Mouse (Mus musculus) heart, embryonic 15.5 days (tissue): Measurements from ENCODE around the gene Vsig10. TPM values are rescaled to one million over a fixed set of nuclear protein-coding genes. Genes with fewer than 3 reads are reported as not detected.
A peak's percentile ranks its signal among the peaks of the same experiment; 100 is the strongest.

Experiments
- ATAC-seq: fragments of 200-750 bp; cut with Nextera tagmentation; replicated peaks from 2 replicates; pipeline ENCODE4 v1.8.0; 2017; ENCODE audit warnings: low read depth, moderate TSS enrichment; ENCODE audit not compliant: insufficient number of reproducible peaks, insufficient read depth, low FRiP score
- H3K27ac ChIP-seq: fragments of 300-500 bp; sonication (generic); 2 replicates; pipeline ENCODE4 v1.5.1; 2015; ENCODE audit warnings: mild to moderate bottlenecking, inconsistent platforms
- H3K27me3 ChIP-seq: fragments of 300-500 bp; sonication (generic); 2 replicates; pipeline ENCODE4 v1.6.1; 2015; ENCODE audit warnings: inconsistent platforms
- H3K36me3 ChIP-seq: fragments of 300-500 bp; sonication (generic); 2 replicates; pipeline ENCODE4 v1.6.1; 2015; ENCODE audit warnings: mild to moderate bottlenecking, inconsistent platforms
- H3K4me1 ChIP-seq: fragments of 300-500 bp; sonication (generic); replicated peaks from 2 replicates; pipeline ENCODE4 v1.6.1; 2015; ENCODE audit warnings: inconsistent platforms
- H3K4me2 ChIP-seq: fragments of 300-500 bp; sonication (generic); 2 replicates; pipeline ENCODE4 v1.6.1; 2015; ENCODE audit warnings: inconsistent platforms, mild to moderate bottlenecking, moderate library complexity
- H3K4me3 ChIP-seq: fragments of 300-500 bp; sonication (generic); 2 replicates; pipeline ENCODE4 v1.5.1; 2015; ENCODE audit warnings: mild to moderate bottlenecking, inconsistent platforms
- H3K9ac ChIP-seq: fragments of 300-500 bp; sonication (generic); 2 replicates; pipeline ENCODE4 v1.6.1; 2015; ENCODE audit warnings: mild to moderate bottlenecking, inconsistent platforms
- H3K9me3 ChIP-seq: fragments of 300-500 bp; sonication (generic); replicated peaks from 2 replicates; pipeline ENCODE4 v1.6.1; 2016; ENCODE audit warnings: inconsistent platforms
- WGBS: fragments of 180-500 bp; shearing (Covaris S2); methylation state at CpG from one replicate; pipeline ENCODE4 v1.1.7; 2015; ENCODE audit warnings: mixed read lengths; 5-methylcytosine and 5-hydroxymethylcytosine counted together
- polyA plus RNA-seq: library from polyadenylated mRNA; unstranded; fragments of >200 nt; fragmentation: Nextera tagmentation; extraction: Ambion mirVana; gene quantifications from 2 replicates; pipeline ENCODE4 v1.2.1, GENCODE M21; 2015

Vsig10 gene
- polyA plus RNA-seq, 1 experiment from 2014 or later, result 6.7 TPM

DNA sequence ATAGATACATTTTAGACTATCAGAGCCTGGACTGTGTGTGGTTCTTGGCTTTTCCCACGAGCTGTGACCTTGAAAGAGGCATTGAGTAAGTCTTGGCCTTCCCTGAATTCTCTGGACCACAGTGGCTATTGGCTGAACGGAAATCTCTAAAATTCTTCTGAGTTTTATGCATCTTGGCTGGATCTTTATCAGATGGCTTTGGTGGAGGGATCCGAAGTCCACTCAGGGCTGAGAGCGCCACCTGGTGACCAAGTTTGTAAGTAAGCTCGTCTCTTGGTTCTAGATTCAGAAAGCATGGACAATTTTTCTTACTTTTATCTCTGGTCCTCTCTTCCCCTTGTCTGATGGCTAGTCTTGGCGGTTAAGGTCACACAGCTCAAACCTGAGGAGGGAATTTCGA lies 13.9 kb upstream of the Vsig10 start:
- Histone ChIP-seq H3K4me2 (no peak overlapping the region), H3K9me3 (no peaks in the 10 kb centered on the region), H3K4me1 (peaks cover 16% of the 10 kb centered on the region), H3K9ac (no peak overlapping the region), H3K36me3 (no peaks in the 10 kb centered on the region), H3K27ac (no peak overlapping the region), H3K4me3 (no peak overlapping the region), H3K27me3 (no peaks in the 10 kb centered on the region)
- 69% methylated on average over 7 of the region's 7 CpGs for WGBS
- ATAC-seq, result no peak

DNA sequence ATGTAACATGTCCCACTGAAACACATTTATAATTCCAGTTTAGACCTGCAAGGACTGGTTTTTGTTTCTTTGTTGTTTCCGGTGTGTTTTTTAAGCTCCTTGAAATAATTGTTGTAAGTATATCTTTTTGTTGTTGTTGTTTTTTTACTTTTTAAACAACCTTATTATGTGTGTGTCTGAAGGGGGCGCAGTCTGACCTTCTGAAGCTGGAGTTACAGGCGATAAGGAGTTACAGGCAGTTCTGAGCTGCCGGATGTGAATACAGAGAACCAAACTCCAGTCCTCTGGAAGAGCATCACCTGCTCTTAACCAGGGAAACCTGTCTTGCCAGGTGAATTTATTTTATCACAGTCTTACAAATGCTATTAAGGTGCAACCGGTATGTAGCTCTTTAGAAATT lies 13.1 kb upstream of the Vsig10 start:
- WGBS, result 86% methylated on average over 5 of the region's 5 CpGs
- ATAC-seq, result no peak
- Histone ChIP-seq H3K27ac (no peak overlapping the region), H3K4me3 (no peak overlapping the region), H3K9me3 (no peaks in the 10 kb centered on the region), H3K9ac (no peak overlapping the region), H3K27me3 (no peaks in the 10 kb centered on the region), H3K36me3 (no peaks in the 10 kb centered on the region), H3K4me2 (no peak overlapping the region), H3K4me1 (peaks cover 16% of the 10 kb centered on the region)

DNA sequence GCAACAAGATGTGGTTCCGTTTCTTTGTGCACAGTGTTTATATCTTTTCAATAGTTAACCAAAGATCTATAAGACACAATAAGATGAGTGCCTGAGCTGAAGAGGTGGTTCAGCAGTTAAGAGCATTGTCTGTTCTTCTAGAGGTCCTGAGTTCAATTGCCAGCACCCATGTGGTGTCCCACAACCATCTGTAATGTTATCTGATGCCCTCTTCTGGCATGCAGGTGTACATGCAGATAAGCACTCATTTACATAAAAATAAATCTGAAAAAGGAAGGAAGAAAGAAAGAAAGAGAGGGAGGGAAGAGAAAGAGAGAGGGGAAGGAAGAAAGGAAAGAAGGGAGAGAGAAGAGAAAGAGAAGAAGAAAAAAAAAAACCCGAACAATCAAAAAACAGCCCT lies 12.1 kb upstream of the Vsig10 start:
- no peak for ATAC-seq
- WGBS, result 96% methylated on average over 2 of the region's 2 CpGs
- H3K9ac ChIP-seq, result no peak overlapping the region
- no peaks in the 10 kb centered on the region for H3K27me3 ChIP-seq
- H3K4me2 ChIP-seq, result no peak overlapping the region
- no peak overlapping the region for H3K27ac ChIP-seq
- peaks cover 16% of the 10 kb centered on the region for H3K4me1 ChIP-seq
- no peaks in the 10 kb centered on the region for H3K9me3 ChIP-seq
- no peak overlapping the region for H3K4me3 ChIP-seq
- H3K36me3 ChIP-seq, result no peaks in the 10 kb centered on the region

DNA sequence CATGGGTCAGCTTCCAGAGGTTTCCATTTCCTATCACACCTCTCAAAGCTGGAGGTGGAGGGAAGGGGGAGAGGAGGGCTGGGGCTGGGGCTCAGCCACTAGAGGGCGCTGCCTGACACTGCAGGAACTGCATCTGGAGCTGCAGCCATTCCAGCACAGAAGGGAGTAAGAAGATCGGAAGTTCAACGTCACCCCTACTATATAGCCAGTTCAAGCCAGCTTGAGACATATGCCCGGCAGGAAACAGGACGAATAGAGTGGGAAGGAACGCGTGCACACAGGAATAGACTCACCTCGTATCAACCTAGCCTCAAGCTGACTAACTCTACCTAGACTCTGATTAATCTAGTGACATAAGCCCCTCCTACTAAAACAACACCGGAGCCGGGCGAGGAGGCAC lies 11.2 kb upstream of the Vsig10 start:
- Histone ChIP-seq H3K27ac (no peak overlapping the region), H3K4me1 (peaks cover 15% of the 10 kb centered on the region), H3K4me2 (no peak overlapping the region), H3K9me3 (no peaks in the 10 kb centered on the region), H3K4me3 (no peak overlapping the region), H3K36me3 (no peaks in the 10 kb centered on the region), H3K9ac (no peak overlapping the region), H3K27me3 (no peaks in the 10 kb centered on the region)
- ATAC-seq, result 0 out of 2 replicates have a peak, but pooled peaks have one; percentile 53
- 29% methylated on average over 11 of the region's 11 CpGs for WGBS

DNA sequence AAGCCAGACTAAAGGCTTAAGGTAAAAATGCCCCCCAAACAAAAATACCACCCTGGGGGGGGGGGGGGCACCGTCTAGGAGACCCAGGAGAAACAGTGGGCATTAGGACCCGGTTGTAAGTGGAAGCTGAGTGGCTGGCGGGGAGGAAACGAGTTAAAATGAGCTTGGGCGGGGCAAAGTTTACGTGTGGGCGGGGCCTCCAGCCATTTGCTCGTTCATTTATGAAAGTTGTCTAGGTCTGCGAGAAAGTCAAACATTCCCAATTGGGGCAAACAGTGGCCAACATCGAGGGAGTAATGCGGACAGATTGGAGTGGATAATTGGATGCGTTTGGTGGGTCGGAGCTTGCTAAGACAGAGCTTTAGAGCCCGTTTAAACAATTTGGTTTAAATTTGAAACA lies 5.5 kb upstream of the Vsig10 start:
- Histone ChIP-seq H3K36me3 (no peaks in the 10 kb centered on the region), H3K9ac (no peak overlapping the region), H3K27me3 (no peaks in the 10 kb centered on the region), H3K4me3 (peak overlapping the region; percentile 36), H3K27ac (no peak overlapping the region), H3K4me2 (peak overlapping the region; percentile 57), H3K9me3 (no peaks in the 10 kb centered on the region), H3K4me1 (peaks cover 23% of the 10 kb centered on the region)
- no peak for ATAC-seq
- WGBS, result 17% methylated on average over 14 of the region's 14 CpGs

DNA sequence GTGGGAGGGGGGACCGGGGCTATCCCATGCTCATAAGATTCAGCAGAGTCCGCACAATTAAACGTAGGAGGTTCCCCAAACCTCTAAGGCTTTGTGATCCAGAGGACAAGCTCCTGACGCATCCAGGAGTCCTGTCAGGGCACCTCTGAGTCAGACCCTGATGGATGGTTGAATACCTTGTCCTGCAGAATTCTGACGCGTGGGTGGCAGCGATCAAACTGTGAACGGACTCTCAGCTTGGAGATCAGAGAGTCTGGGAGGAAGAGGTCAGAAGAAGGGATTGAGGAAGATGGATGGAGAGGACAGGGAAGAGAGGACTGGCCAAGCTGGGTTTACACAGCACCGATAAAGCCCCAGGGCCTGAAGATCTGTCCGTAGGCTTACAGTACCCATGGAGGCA lies 5.0 kb upstream of the Vsig10 start:
- no peak for ATAC-seq
- no peak overlapping the region for H3K9ac ChIP-seq
- H3K4me1 ChIP-seq, result peaks cover 23% of the 10 kb centered on the region
- peak overlapping the region; percentile 36 for H3K4me3 ChIP-seq
- H3K36me3 ChIP-seq, result no peaks in the 10 kb centered on the region
- H3K9me3 ChIP-seq, result no peaks in the 10 kb centered on the region
- no peaks in the 10 kb centered on the region for H3K27me3 ChIP-seq
- WGBS, result 36% methylated on average over 10 of the region's 10 CpGs
- H3K27ac ChIP-seq, result no peak overlapping the region
- H3K4me2 ChIP-seq, result peak overlapping the region; percentile 57

DNA sequence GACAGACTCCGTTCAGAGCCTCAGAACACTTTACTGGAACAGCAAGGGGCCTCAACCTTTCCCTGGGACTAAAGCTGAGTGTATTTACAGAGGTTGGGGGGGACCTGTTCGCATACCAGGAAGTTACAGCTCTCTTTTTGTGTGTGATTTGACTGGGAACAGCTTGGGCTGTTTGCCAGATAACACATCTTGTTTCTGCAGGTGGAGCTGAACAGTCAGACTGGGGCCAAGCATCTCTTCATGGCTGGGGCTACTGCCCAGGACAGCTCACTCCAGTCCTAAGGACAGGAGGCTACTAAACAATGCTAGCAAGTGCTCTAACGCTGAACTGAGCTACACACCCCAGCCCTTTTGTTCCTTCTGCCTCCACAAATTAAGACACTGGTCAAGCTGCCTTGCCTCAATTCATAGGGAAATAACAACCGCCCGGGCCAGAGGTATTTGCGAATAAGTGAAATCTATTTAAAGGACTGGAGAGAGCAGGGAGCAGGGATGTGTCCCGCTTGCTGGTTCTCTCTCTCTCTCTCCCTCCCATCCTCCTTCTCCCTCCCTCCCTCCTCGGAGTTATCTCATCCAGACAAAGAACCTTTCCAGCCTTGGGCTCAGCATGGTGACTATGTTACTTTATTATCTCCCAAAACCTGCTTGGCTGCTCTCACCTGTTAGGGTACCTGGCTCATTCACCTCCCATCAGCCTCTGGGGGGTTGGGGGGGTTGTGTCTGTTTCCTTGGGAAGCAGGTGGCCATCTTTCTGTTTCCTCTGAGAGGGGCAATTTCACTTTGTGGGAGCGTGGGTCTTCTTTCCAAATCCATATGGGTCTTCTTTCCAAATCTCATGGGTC lies 4.1 kb upstream of the Vsig10 start:
- Histone ChIP-seq H3K4me3 (no peak overlapping the region), H3K27ac (no peak overlapping the region), H3K4me2 (0 out of 2 replicates have a peak overlapping the region, but pooled peaks have one; percentile 57), H3K27me3 (no peaks in the 10 kb centered on the region), H3K36me3 (no peaks in the 10 kb centered on the region), H3K4me1 (peaks cover 23% of the 10 kb centered on the region), H3K9ac (no peak overlapping the region), H3K9me3 (no peaks in the 10 kb centered on the region)
- 29% methylated on average over 9 of the region's 9 CpGs for WGBS
- ATAC-seq, result no peak

DNA sequence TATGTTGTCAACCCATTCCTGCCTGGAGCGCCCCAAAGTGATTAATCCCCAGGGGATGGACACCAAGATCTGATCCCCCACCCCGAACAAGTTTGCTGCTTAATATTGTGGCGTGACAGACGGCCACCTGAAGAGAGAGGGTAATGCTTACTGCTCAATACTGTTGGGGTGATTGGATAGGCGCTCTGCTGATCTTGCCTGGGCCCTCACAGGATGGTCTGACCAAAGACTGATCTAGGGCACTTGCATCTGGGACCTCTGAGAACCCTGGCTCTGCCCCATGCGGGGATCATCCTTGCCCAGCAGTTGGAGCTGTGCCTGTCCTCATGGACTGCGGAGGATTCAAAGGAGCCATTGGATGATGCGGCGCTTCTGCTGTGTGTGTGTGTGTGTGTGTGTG lies 4.9 kb downstream of the Vsig10 start:
- no peaks in the 10 kb centered on the region for H3K9me3 ChIP-seq
- H3K27me3 ChIP-seq, result no peaks in the 10 kb centered on the region
- no peaks in the 10 kb centered on the region for H3K4me1 ChIP-seq
- H3K4me3 ChIP-seq, result no peak overlapping the region
- H3K27ac ChIP-seq, result no peak overlapping the region
- no peak overlapping the region for H3K9ac ChIP-seq
- H3K36me3 ChIP-seq, result no peaks in the 10 kb centered on the region; the same call in 1 of the 2 replicates
- WGBS, result 81% methylated on average over 9 of the region's 9 CpGs
- ATAC-seq, result no peak
- no peak overlapping the region for H3K4me2 ChIP-seq

DNA sequence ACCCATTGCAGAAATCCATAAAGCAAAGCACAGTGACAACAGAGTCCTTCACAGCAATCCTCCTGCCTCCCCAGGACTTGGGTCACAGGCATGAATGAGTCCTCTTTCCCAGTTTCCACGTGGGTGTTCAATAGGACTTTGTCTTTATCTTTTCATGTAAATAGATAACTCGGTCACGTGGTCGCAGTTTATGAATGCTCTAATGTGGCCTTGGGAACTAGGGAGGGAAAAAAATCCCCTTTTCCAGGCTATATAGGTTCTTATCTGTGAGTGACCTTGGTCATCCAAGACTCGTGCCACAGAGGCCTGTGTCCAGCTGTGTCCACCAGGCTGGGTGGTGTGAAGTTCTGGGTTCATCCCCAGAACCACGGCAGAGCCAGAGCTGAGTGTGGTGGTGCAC lies 7.5 kb downstream of the Vsig10 start:
- no peak overlapping the region for H3K9ac ChIP-seq
- ATAC-seq, result no peak
- no peak overlapping the region for H3K4me3 ChIP-seq
- no peak overlapping the region for H3K27ac ChIP-seq
- H3K27me3 ChIP-seq, result no peaks in the 10 kb centered on the region
- no peaks in the 10 kb centered on the region; the same call in 1 of the 2 replicates for H3K36me3 ChIP-seq
- no peaks in the 10 kb centered on the region for H3K9me3 ChIP-seq
- H3K4me1 ChIP-seq, result no peaks in the 10 kb centered on the region
- 51% methylated on average over 6 of the region's 6 CpGs for WGBS
- no peak overlapping the region for H3K4me2 ChIP-seq

DNA sequence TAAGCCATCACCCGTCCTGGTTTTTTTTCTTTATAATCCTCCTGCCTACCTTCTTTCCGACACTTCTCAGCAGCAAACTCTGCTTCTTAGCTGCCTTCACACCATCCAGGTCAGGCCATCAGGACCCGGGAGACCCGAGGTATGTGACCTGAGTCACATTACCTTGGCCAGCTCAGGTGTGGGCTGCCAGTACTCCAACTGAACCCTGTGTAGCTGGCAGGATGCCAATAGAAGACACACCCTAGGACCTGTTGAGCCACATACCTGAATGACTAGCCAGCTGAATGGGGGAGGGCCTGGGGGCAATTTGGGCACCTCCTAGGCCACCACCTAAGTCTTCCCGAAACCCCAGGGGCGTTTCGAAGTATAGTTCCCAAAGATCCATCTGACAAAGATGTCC lies 11.6 kb downstream of the Vsig10 start:
- no peaks in the 10 kb centered on the region for H3K4me1 ChIP-seq
- no peak overlapping the region for H3K4me2 ChIP-seq
- ATAC-seq, result no peak
- no peaks in the 10 kb centered on the region for H3K9me3 ChIP-seq
- 82% methylated on average over 7 of the region's 7 CpGs for WGBS
- no peak overlapping the region for H3K27ac ChIP-seq
- no peak overlapping the region for H3K4me3 ChIP-seq
- no peak overlapping the region for H3K9ac ChIP-seq
- H3K27me3 ChIP-seq, result no peaks in the 10 kb centered on the region
- H3K36me3 ChIP-seq, result peaks cover 7% of the 10 kb centered on the region

DNA sequence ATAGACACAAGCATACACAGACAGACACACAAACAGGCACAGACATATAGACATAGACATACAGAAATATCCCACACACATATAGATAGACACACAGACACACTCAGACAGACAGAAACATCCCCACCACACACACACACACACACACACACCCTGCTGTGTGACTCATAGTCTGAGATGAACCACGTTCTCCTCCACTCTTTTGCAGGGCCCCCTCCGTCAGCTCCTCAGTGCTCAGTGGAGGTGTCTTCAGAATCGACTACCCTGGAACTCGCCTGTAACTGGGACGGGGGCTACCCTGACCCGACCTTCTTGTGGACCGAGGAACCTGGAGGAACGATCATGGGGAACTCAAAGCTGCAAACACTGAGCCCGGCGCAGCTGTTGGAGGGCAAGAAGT lies 19.1 kb downstream of the Vsig10 start:
- Histone ChIP-seq H3K4me1 (no peaks in the 10 kb centered on the region), H3K9me3 (no peaks in the 10 kb centered on the region), H3K27ac (no peak overlapping the region), H3K9ac (no peak overlapping the region), H3K27me3 (no peaks in the 10 kb centered on the region), H3K4me3 (no peak overlapping the region), H3K4me2 (no peak overlapping the region), H3K36me3 (peaks cover 31% of the 10 kb centered on the region)
- ATAC-seq, result no peak
- WGBS, result 83% methylated on average over 10 of the region's 10 CpGs

DNA sequence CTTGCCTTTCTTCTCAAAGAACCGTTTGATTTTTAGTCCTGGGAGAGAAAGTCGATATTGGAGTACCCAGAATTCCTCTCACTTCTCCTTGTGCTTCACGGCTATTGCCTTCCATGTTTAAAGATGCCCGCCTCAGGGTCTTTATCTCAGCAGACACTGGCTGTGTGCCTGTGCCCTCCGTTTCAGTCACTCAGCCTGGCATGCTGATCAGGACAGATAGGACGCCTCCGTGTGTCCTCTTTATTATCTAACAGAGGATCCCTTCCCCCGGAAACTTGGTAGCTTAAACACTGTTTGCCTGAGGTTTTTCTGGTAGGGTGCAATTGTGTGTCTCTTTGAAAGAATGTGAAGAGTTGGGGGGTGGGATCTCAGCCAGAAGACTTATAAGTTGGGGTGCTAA lies 19.6 kb downstream of the Vsig10 start:
- H3K9me3 ChIP-seq, result no peaks in the 10 kb centered on the region
- ATAC-seq, result no peak
- peaks cover 31% of the 10 kb centered on the region for H3K36me3 ChIP-seq
- no peak overlapping the region for H3K27ac ChIP-seq
- H3K4me3 ChIP-seq, result no peak overlapping the region
- WGBS, result 76% methylated on average over 8 of the region's 8 CpGs
- no peak overlapping the region for H3K4me2 ChIP-seq
- H3K4me1 ChIP-seq, result no peaks in the 10 kb centered on the region
- H3K9ac ChIP-seq, result no peak overlapping the region
- no peaks in the 10 kb centered on the region for H3K27me3 ChIP-seq
